Mouse (Mus musculus): ENCODE measurements around the gene Galnt12. TPM values are rescaled to one million over a fixed set of nuclear protein-coding genes. Genes with fewer than 3 reads are reported as not detected.

Galnt12 gene
- polyA plus RNA-seq, 1 experiment = not detected

GRCm38 (mm10) chr4:47131931-47132330 is 40.2 kb downstream of the Galnt12 start:
- Histone ChIP-seq H3ac (ENCODE audit: control insufficient read depth, insufficient read length) (no peak overlapping the region), H3K4me2 (ENCODE audit: low read depth) (no peak overlapping the region), H3K4me3 (no peak overlapping the region), H3K36me3 (ENCODE audit: control insufficient read depth, insufficient read depth) (no peaks in the 10 kb centered on the region), H3K27me3 (ENCODE audit: control insufficient read depth, insufficient read depth, insufficient read length) (no peaks in the 10 kb centered on the region), H3K79me2 (ENCODE audit: control insufficient read depth, insufficient read depth) (no peaks in the 10 kb centered on the region)
- TF ChIP-seq E2F4 (IDR thresholded peaks at IDR 0.05; ENCODE audit: insufficient read depth) (no peak), POLR2AphosphoS2 (IDR thresholded peaks at IDR 0.05; ENCODE audit: insufficient read length, low read depth) (no peak), MAX (IDR thresholded peaks at IDR 0.05; ENCODE audit: low read depth) (no peak), CEBPB (IDR thresholded peaks at IDR 0.05; ENCODE audit: insufficient read depth, poor library complexity, severe bottlenecking) (no peak), REST (IDR thresholded peaks at IDR 0.05; ENCODE audit: insufficient read depth, insufficient read length) (no peak), MYOD1 (IDR thresholded peaks at IDR 0.05; ENCODE audit: control insufficient read depth in 1 of 3, insufficient read length in 2 of 3, low read depth in 2 of 3) (no peak), POLR2A (IDR thresholded peaks at IDR 0.05; ENCODE audit: insufficient read length, low read depth) (no peak), SRF (IDR thresholded peaks at IDR 0.05; ENCODE audit: control insufficient read depth, insufficient read length, low read depth) (no peak), TCF12 (IDR thresholded peaks at IDR 0.05; ENCODE audit: insufficient read depth, poor library complexity, severe bottlenecking) (no peak)

- no peaks in the 10 kb centered on the region for H3K27me3 ChIP-seq (ENCODE audit: control insufficient read depth, insufficient read depth, insufficient read length)
- H3ac ChIP-seq (ENCODE audit: control insufficient read depth, insufficient read length) = no peak overlapping the region
- no peak overlapping the region for H3K4me2 ChIP-seq (ENCODE audit: low read depth)
- H3K4me3 ChIP-seq = no peak overlapping the region
- H3K79me2 ChIP-seq (ENCODE audit: control insufficient read depth, insufficient read depth) = no peaks in the 10 kb centered on the region
- no peaks in the 10 kb centered on the region for H3K36me3 ChIP-seq (ENCODE audit: control insufficient read depth, insufficient read depth)
- TF ChIP-seq REST (IDR thresholded peaks at IDR 0.05; ENCODE audit: insufficient read depth, insufficient read length) = no peak
- TF ChIP-seq TCF12 (IDR thresholded peaks at IDR 0.05; ENCODE audit: insufficient read depth, poor library complexity, severe bottlenecking) = no peak
- TF ChIP-seq USF1 (IDR thresholded peaks at IDR 0.05; ENCODE audit: low read depth) = no peak
- no peak for TF ChIP-seq TCF3 (IDR thresholded peaks at IDR 0.05; ENCODE audit: insufficient read length, low read depth)
- TF ChIP-seq CEBPB (IDR thresholded peaks at IDR 0.05; ENCODE audit: insufficient read depth, poor library complexity, severe bottlenecking) = no peak
Measured at GRCm38 (mm10) chr4:47132413-47132812, 40.7 kb downstream of the Galnt12 start.

- Histone ChIP-seq H3ac (ENCODE audit: control insufficient read depth, insufficient read length) (no peak overlapping the region), H3K27me3 (ENCODE audit: control insufficient read depth, insufficient read depth, insufficient read length) (no peaks in the 10 kb centered on the region), H3K4me3 (no peak overlapping the region), H3K79me2 (ENCODE audit: control insufficient read depth, insufficient read depth) (no peaks in the 10 kb centered on the region), H3K36me3 (ENCODE audit: control insufficient read depth, insufficient read depth) (no peaks in the 10 kb centered on the region), H3K4me2 (ENCODE audit: low read depth) (no peak overlapping the region)
- TF ChIP-seq USF1 (IDR thresholded peaks at IDR 0.05; ENCODE audit: low read depth) = no peak
- no peak for TF ChIP-seq TCF12 (IDR thresholded peaks at IDR 0.05; ENCODE audit: insufficient read depth, poor library complexity, severe bottlenecking)
- no peak for TF ChIP-seq POLR2AphosphoS2 (IDR thresholded peaks at IDR 0.05; ENCODE audit: insufficient read length, low read depth)
- TF ChIP-seq E2F4 (IDR thresholded peaks at IDR 0.05; ENCODE audit: insufficient read depth) = no peak
- no peak for TF ChIP-seq REST (IDR thresholded peaks at IDR 0.05; ENCODE audit: insufficient read depth, insufficient read length)
- no peak for TF ChIP-seq SRF (IDR thresholded peaks at IDR 0.05; ENCODE audit: control insufficient read depth, insufficient read length, low read depth)
- no peak for TF ChIP-seq TCF3 (IDR thresholded peaks at IDR 0.05; ENCODE audit: insufficient read length, low read depth)
- TF ChIP-seq MAX (IDR thresholded peaks at IDR 0.05; ENCODE audit: low read depth) = no peak
- TF ChIP-seq POLR2A (IDR thresholded peaks at IDR 0.05; ENCODE audit: insufficient read length, low read depth) = no peak
- no peak for TF ChIP-seq CEBPB (IDR thresholded peaks at IDR 0.05; ENCODE audit: insufficient read depth, poor library complexity, severe bottlenecking)
- no peak for TF ChIP-seq MYOD1 (IDR thresholded peaks at IDR 0.05; ENCODE audit: control insufficient read depth in 1 of 3, insufficient read length in 2 of 3, low read depth in 2 of 3)
- no peak for TF ChIP-seq MYOG (IDR thresholded peaks at IDR 0.05; ENCODE audit: control insufficient read depth in 1 of 3, insufficient read depth in 1 of 3, insufficient read length in 2 of 3, low read depth in 2 of 3)
Measured at GRCm38 (mm10) chr4:47136699-47137101, 45.0 kb downstream of the Galnt12 start.

- H3K27me3 ChIP-seq (ENCODE audit: control insufficient read depth, insufficient read depth, insufficient read length) = no peaks in the 10 kb centered on the region
- H3K4me3 ChIP-seq = no peak overlapping the region
- H3K79me2 ChIP-seq (ENCODE audit: control insufficient read depth, insufficient read depth) = no peaks in the 10 kb centered on the region
- no peak overlapping the region for H3ac ChIP-seq (ENCODE audit: control insufficient read depth, insufficient read length)
- TF ChIP-seq USF1 (IDR thresholded peaks at IDR 0.05; ENCODE audit: low read depth) = no peak
- no peak for TF ChIP-seq MYOG (IDR thresholded peaks at IDR 0.05; ENCODE audit: control insufficient read depth in 1 of 3, insufficient read depth in 1 of 3, insufficient read length in 2 of 3, low read depth in 2 of 3)
- peak; percentile 80 for TF ChIP-seq CEBPB (IDR thresholded peaks at IDR 0.05; ENCODE audit: insufficient read depth, poor library complexity, severe bottlenecking)
- no peak for TF ChIP-seq REST (IDR thresholded peaks at IDR 0.05; ENCODE audit: insufficient read depth, insufficient read length)
- H3K4me2 ChIP-seq (ENCODE audit: low read depth) = peak overlapping the region; percentile 34
- no peaks in the 10 kb centered on the region for H3K36me3 ChIP-seq (ENCODE audit: control insufficient read depth, insufficient read depth)
Measured at GRCm38 (mm10) chr4:47137479-47137878, 45.8 kb downstream of the Galnt12 start.

GRCm38 (mm10) chr4:47138411-47138810 is 46.7 kb downstream of the Galnt12 start:
- H3K27me3 ChIP-seq (ENCODE audit: control insufficient read depth, insufficient read depth, insufficient read length) = no peaks in the 10 kb centered on the region
- TF ChIP-seq MYOG (IDR thresholded peaks at IDR 0.05; ENCODE audit: control insufficient read depth in 1 of 3, insufficient read depth in 1 of 3, insufficient read length in 2 of 3, low read depth in 2 of 3) (no peak), E2F4 (IDR thresholded peaks at IDR 0.05; ENCODE audit: insufficient read depth) (no peak), TCF3 (IDR thresholded peaks at IDR 0.05; ENCODE audit: insufficient read length, low read depth) (no peak), MYOD1 (IDR thresholded peaks at IDR 0.05; ENCODE audit: control insufficient read depth in 1 of 3, insufficient read length in 2 of 3, low read depth in 2 of 3) (no peak), TCF12 (IDR thresholded peaks at IDR 0.05; ENCODE audit: insufficient read depth, poor library complexity, severe bottlenecking) (no peak), POLR2A (IDR thresholded peaks at IDR 0.05; ENCODE audit: insufficient read length, low read depth) (no peak), MAX (IDR thresholded peaks at IDR 0.05; ENCODE audit: low read depth) (no peak), USF1 (IDR thresholded peaks at IDR 0.05; ENCODE audit: low read depth) (no peak), POLR2AphosphoS2 (IDR thresholded peaks at IDR 0.05; ENCODE audit: insufficient read length, low read depth) (no peak), SRF (IDR thresholded peaks at IDR 0.05; ENCODE audit: control insufficient read depth, insufficient read length, low read depth) (no peak), CEBPB (IDR thresholded peaks at IDR 0.05; ENCODE audit: insufficient read depth, poor library complexity, severe bottlenecking) (no peak), REST (IDR thresholded peaks at IDR 0.05; ENCODE audit: insufficient read depth, insufficient read length) (no peak)
- no peaks in the 10 kb centered on the region for H3K79me2 ChIP-seq (ENCODE audit: control insufficient read depth, insufficient read depth)
- no peaks in the 10 kb centered on the region for H3K36me3 ChIP-seq (ENCODE audit: control insufficient read depth, insufficient read depth)
- no peak overlapping the region for H3K4me3 ChIP-seq
- no peak overlapping the region for H3K4me2 ChIP-seq (ENCODE audit: low read depth)
- no peak overlapping the region for H3ac ChIP-seq (ENCODE audit: control insufficient read depth, insufficient read length)

All from myocyte (in vitro differentiated cells).